Mouse (Mus musculus) thymus, postnatal 10 days (tissue): Measurements from ENCODE around the gene Trim3.

Experiments
- DNase-seq, 2 experiments: peaks; one replicate each; pipeline ENCODE4 v3.0.0; 2021; ENCODE audit warnings: low spot score in 2 of 2

Gene Trim3

GRCm38 (mm10) chr7:105557671-105558070, 75.7 kb downstream of the Trim3 start:
- no peak for DNase-seq

GRCm38 (mm10) chr7:105556406-105556805, 77.0 kb downstream of the Trim3 start:
- no peak for DNase-seq

- no peak for DNase-seq
Observed at GRCm38 (mm10) chr7:105555571-105555970, 77.8 kb downstream of the Trim3 start.
